17 mouse cellular contexts compared by ENCODE assay signal in genomic region chr5:119594541-119594940, GRCm38 (mm10).
A peak's percentile ranks its signal among the peaks of the same experiment; 100 is the strongest.
DNase-seq lines count a peak whose midpoint lies in the region; ATAC-seq lines count a peak whose summit lies in the region.
"Had no signal": no experiment of that assay in that cellular context is flagged by ENCODE, and none has a peak within 500 bp of the region (broad histone marks: within the 10 kb centered on the region; RNA-seq: fewer than 3 reads in every experiment).

No protein-coding gene starts in this region.

- no peak for ATAC-seq in activated CD4-positive, CD25-positive, alpha-beta regulatory T cell, adult 4 months
- ATAC-seq: forebrain, embryonic 14.5 days; forebrain, embryonic 16.5 days had no signal

- DNase-seq in adrenal gland, adult 2 months, result peak; percentile 70
- DNase-seq in adrenal gland, postnatal 4 days (ENCODE audit: low spot score in 2 of 2), result no peak
- DNase-seq in adrenal gland, adult 8-10 months, result peak; percentile 64
- peak; percentile 44 for DNase-seq in adrenal gland, postnatal 10 days
- peak; percentile 29 for DNase-seq in adrenal gland, postnatal 25 days
- DNase-seq in c-Kit-positive CD71-positive TER-119-positive erythroid progenitor cells, embryonic 14.5 days (ENCODE audit: low spot score), result no peak
- DNase-seq in embryo, embryonic 10.5 days (ENCODE audit: low spot score), result no peak
- DNase-seq: cerebellum, adult 11-12 months; cerebellum, adult 2 months; cerebellum, adult 9-10 months; cerebellum, postnatal 10 days; cerebellum, postnatal 25 days; embryo, embryonic 11 days; gastrocnemius, adult 2 months had no signal

Comparison
In these comparisons a context has a peak if more than half of its experiments do, and no peak if none do; other contexts are left out.
1. DNase-seq: peak in adrenal gland, adult 2 months (single experiment), adrenal gland, adult 8-10 months (single experiment), adrenal gland, postnatal 10 days (single experiment) and adrenal gland, postnatal 25 days (single experiment); none in adrenal gland, postnatal 4 days (0 of 2), c-Kit-positive CD71-positive TER-119-positive erythroid progenitor cells, embryonic 14.5 days (single experiment) and embryo, embryonic 10.5 days (single experiment).